Mouse (Mus musculus) embryo, embryonic 10 days (tissue): ENCODE data around the gene Xpo4.

Experiments used
- DNase-seq: peaks from one replicate; pipeline ENCODE4 v3.0.0-alpha.2; 2015; ENCODE audit warnings: low spot score

Xpo4 gene

GRCm38 (mm10) chr14:57607500-57607899, 57.7 kb downstream of the Xpo4 start:
- no peak for DNase-seq

DNA sequence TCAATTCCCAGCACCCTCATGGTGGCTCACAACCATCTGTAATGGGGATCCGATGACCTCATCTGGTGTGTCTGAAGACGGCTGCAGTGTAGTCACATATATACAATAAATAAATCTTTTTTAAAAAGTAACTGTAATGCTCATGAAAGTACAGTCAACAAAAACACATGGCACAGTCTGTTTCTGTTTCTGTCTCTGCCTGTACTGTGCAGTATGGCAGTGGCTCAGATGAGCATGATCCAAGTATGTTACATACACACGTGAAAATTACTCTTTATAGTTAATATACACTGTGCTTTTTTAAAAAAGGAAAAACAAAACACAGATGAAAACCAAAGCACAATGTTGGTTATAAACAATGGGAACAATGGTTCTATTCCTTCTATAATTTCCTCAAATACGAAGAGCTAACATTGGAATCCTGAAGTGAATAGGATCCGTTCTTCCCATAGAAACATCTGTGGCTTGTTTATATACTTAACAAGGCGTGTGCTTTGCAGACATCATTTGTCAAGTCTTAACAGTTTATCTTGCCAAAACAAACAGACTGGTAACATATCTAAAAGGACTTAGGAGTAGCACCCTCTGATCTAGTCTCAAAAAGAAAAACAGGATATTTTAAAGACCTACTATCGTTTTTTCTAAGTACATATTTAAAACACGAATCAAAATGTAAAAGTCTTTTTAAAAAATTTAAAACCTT, 58.4 kb downstream of the Xpo4 start:
- DNase-seq, result no peak

DNA sequence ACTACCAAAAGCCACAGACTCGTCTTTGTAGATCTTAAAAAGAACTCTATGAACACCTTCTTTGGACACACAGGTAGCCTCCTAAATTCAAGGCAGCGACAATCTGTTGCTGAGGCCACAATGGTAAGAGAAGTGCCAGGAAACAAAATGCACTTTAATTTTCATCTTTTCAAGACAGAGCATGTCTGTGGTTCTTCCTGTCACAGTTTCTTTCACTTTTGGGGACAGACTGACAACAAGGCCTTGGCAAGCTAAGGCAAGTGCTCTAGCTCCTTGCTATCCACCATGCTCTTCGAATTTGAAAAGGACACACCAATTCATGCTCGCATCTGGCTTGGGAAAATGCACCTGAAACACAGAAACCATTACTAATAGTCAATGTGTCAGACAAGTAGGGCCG, 72.0 kb downstream of the Xpo4 start:
- DNase-seq, result no peak

DNA sequence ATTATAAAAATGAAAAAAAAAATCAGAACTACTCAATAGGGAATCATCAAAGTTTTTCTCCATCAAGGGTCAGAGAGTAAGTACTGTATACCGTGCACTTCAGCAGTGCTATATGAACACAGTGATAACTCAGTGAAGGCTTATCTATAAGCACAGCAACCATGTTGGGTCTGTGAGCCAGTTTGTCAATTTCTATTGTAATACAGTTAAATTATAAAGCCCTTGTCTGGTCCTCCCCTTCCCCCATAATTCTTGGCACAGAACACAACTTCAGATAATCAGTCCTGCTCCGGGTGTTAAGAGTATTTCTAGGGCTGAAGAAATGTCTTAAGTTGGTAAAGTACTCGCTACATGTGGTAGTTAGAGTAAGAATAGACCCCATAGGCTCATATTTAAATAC, 73.4 kb downstream of the Xpo4 start:
- DNase-seq, result no peak

- no peak for DNase-seq
Measured at GRCm38 (mm10) chr14:57576364-57577060, 88.7 kb downstream of the Xpo4 start.

DNA sequence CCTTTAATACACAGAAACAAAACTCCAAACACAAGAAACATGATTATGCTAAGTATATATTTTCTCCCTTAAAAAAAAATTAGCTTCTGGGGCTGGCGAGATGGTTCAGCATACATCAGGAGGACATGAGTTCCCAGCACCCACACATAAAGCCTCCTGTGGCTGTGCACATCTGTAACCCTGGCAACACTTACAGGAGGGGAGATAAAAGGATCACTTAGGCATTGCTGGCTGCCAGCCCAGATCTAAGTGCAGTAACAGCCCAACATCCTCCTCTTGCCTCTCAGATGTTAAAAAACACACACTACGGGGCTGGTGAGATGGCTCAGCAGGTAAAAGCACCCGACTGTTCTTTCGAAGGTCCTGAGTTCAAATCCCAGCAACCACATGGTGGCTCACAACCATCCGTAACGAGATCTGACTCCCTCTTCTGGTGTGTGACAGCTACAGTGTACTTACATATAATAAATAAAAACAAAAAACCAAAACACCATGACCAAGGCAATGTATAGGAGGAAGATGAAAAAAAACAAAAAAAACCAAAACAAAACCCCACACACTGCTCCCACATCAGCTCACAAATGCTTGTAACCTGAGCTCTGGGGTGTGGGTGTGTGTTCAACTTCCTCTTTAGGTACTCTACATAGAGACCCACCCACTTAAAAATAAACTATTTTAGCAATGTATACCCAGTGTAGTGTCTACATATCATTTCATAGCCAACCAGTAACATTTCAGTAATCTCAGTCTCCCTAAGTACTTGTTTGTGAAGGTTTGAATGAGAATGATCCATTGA, 90.2 kb downstream of the Xpo4 start:
- no peak for DNase-seq

DNA sequence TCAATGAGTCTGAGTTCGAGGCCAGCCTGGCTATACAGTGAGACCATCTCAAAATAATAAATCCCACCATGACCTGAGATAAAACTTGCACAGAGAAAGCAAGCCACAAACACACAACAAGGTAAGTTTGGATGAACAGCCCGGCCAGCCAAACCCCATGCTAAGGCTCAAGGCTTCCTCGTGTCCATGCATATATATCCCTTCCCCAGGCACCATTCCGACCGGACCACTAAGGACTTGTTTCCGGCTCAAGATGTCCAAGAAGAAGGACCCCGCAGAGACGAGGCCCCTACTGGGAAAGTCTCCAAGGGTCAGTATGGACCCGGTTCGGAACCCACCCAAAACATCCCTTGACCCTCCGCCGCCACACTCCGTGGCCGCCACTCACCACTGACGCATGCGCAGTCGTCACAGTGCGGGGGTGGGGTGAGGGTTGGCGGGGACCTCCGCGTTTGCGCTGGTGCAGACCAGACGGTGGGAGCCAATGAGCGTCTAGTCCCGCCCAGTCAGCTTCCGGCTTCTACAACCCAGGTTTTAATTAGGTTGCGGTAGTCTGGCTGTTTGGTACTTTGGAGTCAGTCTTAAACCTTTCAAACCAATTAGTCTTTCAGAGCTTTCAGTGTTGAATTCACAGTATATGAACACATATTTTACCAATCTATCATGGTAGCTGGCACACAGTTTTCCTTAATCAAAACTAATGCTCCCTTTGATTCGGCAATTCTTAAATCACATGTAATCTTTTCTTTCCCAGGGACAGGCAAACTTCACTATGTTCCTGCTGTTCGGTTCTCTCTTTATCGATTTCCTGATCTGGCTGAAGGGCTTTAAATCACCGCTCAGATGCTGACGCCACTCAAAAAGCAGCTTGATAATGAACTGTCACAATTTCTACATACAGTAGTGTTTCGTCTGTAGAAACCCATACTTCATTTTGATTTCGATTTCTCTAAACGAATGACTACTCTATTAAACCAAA, 93.8 kb downstream of the Xpo4 start, which contains the start of gene Eef1akmt1:
Gene Eef1akmt1 (minus strand): TSS at position 458 of the 979 bp plus-strand sequence.
- peak; percentile 97 for DNase-seq

- DNase-seq, result no peak
Measured at GRCm38 (mm10) chr14:57565626-57566025, 99.6 kb downstream of the Xpo4 start.

DNA sequence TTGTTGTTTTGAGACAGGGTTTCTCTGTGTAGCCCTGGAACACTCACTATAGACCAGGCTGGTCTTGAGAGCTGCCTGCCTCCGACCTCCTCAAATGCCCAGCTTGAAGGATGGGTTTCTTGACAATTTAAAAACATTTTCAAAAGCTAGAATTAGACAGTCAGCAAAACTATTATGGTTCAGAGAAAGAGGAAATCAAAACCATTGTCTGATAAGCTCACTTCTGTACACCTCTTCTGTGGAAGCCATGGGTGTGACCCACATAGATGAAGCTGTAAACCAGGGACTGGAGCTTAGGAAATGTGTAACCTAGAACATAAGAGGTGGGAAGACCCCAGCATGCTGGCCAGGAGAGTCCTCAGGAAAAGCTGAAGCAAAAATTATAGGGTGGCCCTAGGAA, 108.3 kb downstream of the Xpo4 start:
- no peak for DNase-seq

- no peak for DNase-seq
Measured at GRCm38 (mm10) chr14:57555471-57556070, 109.7 kb downstream of the Xpo4 start.

DNA sequence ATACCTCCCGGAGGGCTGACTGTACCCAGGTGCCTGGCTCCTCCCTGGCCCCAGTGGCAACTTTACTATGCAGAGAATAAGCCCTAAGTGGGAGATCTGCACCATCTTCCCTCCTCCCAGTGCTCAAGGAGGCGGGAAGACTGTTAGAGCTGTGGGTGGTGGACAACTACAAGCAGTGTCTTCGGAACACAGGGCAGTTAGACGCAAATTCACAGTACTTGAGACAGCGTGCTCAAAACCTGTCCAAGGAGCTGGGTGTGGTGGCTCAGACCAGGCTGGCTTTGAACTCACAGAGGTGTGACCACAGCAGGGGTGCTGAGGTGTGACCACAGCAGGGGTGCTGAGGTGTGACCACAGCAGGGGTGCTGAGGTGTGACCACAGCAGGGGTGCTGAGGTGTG, 110.8 kb downstream of the Xpo4 start:
- no peak for DNase-seq

- DNase-seq, result no peak
Measured at GRCm38 (mm10) chr14:57552945-57553344, 112.3 kb downstream of the Xpo4 start.

DNA sequence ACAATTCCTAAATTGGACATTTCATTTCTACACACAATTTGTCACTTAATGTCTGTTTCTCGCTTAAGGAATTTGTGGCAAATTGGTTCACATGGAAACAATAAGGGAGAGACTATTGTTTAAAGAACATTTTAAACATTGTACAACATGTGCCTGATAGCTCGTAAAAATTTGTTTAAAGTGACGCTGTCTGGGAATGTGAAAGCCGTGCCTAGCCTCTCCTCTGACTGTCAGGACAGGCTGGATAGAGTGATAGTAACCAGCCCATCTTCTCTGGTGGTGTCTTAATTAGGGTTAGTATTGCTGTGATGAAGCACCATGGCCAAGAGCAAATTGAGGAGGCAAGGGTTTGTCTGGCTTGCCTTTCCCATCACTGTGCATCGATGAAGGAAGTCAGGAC, 118.2 kb downstream of the Xpo4 start:
- no peak for DNase-seq

GRCm38 (mm10) chr14:57546557-57547021, 118.6 kb downstream of the Xpo4 start:
- peak; percentile 48 for DNase-seq

- no peak for DNase-seq
Measured at GRCm38 (mm10) chr14:57546131-57546530, 119.1 kb downstream of the Xpo4 start.

DNA sequence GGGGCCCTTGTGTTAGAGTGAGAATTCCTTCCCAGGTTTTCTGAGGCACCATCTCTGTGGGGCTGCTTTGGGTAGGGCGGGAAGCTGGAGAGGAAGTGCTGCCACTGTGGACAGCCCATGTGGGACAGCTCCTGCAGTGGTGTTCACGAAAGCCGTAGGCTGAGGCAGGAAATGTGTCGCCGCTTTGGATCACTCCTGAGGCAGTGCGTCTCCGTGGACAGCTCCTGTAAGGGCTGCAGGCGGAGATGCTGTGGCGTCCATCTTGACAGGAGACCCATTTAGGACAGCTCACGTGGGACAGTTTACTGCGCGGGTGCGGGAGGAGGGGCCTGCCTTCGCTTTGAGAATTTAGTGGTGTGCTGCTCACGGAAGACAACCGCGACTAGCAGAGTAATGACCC, 119.7 kb downstream of the Xpo4 start:
- no peak for DNase-seq

DNA sequence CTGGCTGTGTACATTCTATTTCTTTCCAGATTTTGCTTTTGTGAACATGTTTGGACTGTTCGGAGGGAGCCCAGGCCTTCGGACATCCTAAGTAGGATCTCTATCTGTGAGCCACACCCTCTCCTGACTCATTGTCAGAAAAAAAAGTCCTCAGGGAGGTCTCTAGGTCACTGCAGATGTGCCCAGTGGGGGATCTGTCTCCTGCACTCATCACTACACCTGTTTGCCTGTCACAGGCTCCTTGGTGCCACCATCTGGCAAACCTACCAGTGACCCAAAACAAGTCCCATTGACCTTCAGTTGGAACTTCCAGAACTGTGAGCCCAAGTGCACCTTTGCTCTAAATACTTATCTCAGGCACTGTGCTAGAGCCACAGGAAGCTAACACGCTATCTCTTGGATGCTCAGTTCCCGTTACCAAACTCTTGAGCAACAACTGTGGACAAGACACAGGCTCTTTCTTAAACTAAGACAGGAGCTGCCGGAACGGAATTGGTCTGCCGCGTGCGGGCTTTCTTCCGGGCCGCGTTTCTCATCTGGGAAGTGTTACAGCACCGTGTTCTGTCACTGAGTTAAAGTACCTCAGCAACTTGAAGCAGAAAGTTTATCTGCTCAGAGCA, 121.7 kb downstream of the Xpo4 start:
- DNase-seq, result no peak

GRCm38 (mm10) chr14:57542231-57542630, 123.0 kb downstream of the Xpo4 start:
- DNase-seq, result no peak

GRCm38 (mm10) chr14:57540683-57541082, 124.5 kb downstream of the Xpo4 start:
- no peak for DNase-seq

GRCm38 (mm10) chr14:57537261-57538015, 127.8 kb downstream of the Xpo4 start:
- peak; percentile 59 for DNase-seq
